Mouse (Mus musculus) heart, adult 2 months (tissue): Measurements from ENCODE around the gene Gm20388. TPM values are rescaled to one million over a fixed set of nuclear protein-coding genes. Genes with fewer than 3 reads are reported as not detected.
A peak's percentile ranks its signal among the peaks of the same experiment; 100 is the strongest.

Experiments
- DNase-seq, 2 experiments: peaks; one replicate each; pipeline ENCODE4 v3.0.0; 2021
- H3K27ac ChIP-seq: fragments of 200-600 bp; 2 replicates; pipeline ENCODE4 v1.8.1; 2022
- H3K27me3 ChIP-seq: fragments of 200-500 bp; 2 replicates; pipeline ENCODE4 v1.6.1; 2012; ENCODE audit warnings: mild to moderate bottlenecking, low read length, inconsistent platforms, mixed read lengths; ENCODE audit not compliant: control insufficient read depth, insufficient read depth
- H3K36me3 ChIP-seq: fragments of 200-500 bp; 2 replicates; pipeline ENCODE4 v1.6.1; 2012; ENCODE audit warnings: low read length, inconsistent platforms; ENCODE audit not compliant: control insufficient read depth, insufficient read depth
- H3K4me1 ChIP-seq: fragments of 200-500 bp; 2 replicates; pipeline ENCODE4 v1.6.1; 2011; ENCODE audit warnings: low read length; ENCODE audit not compliant: control insufficient read depth, insufficient read depth
- H3K4me3 ChIP-seq: fragments of 200-600 bp; 2 replicates; pipeline ENCODE4 v1.8.1; 2022
- H3K79me2 ChIP-seq: fragments of 200-500 bp; replicated peaks from 2 replicates; pipeline ENCODE4 v1.6.1; 2012; ENCODE audit warnings: mild to moderate bottlenecking, inconsistent platforms, low read length, moderate library complexity, mixed read lengths; ENCODE audit not compliant: control insufficient read depth, insufficient read depth
- H3K9ac ChIP-seq: fragments of 200-500 bp; 2 replicates; pipeline ENCODE4 v1.6.1; 2012; ENCODE audit warnings: low read depth, mild to moderate bottlenecking, control low read depth, inconsistent platforms, low read length, mixed read lengths
- CTCF ChIP-seq: fragments of 200-600 bp; IDR thresholded peaks from 2 replicates; pipeline ENCODE4 v1.8.1; 2022; ENCODE audit warnings: antibody characterized with exemption, mild to moderate bottlenecking, moderate library complexity
- EP300 ChIP-seq: fragments of 200-500 bp; IDR thresholded peaks from 2 replicates; pipeline ENCODE4 v1.6.1; 2011; ENCODE audit warnings: low read depth, low read length, control low read depth; ENCODE audit not compliant: insufficient read depth
- POLR2A ChIP-seq: fragments of 200-500 bp; IDR thresholded peaks from 2 replicates; pipeline ENCODE4 v1.6.1; 2011; ENCODE audit warnings: mild to moderate bottlenecking, low read depth, low read length, control low read depth; ENCODE audit not compliant: insufficient read depth
- WGBS: fragments of 180-500 bp; shearing (Covaris S2); methylation state at CpG from one replicate; pipeline ENCODE4 v1.1.7; 2018; 5-methylcytosine and 5-hydroxymethylcytosine counted together
- intact Hi-C: fragments of 180-260 bp; cut with DNase I; formaldehyde crosslinking; loops from one replicate; pipeline ENCODE4 v1.15.1; 2025
- polyA plus RNA-seq: library from polyadenylated mRNA; depleted of rRNA; stranded (reverse); fragments of >200 nt; gene quantifications from 2 replicates; pipeline ENCODE4 v1.2.3, GENCODE M21; 2012
- total RNA-seq, 2 experiments: library from RNA; stranded (reverse); gene quantifications; 2 replicates each; pipeline ENCODE4 v1.2.3; 2021

The Gm20388 gene
- total and polyA plus RNA-seq, 3 experiments, result 1.8 to 32.3 TPM; not detected in 1

DNA sequence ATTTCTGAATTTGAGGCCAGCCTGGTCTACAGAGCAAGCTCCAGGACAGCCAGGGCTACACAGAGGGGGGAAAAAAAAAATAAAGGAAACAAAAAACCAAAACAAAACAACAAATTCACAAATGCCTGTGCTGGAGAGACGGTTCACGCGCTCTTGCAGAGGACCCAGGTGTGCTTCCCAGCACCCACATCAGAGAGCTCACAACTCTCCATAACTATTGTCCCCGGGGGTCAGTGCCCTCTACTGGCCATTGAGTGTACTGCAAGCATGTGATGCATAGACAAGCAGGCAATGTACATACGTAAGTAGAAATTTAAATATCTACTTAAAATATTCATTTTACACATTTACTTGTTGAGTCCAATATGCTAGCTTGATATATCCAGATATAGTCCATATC, 683.9 kb downstream of the Gm20388 start:
- no peak overlapping the region for H3K4me3 ChIP-seq
- 86% methylated on average over 5 of the region's 5 CpGs for WGBS
- H3K36me3 ChIP-seq, result no peaks in the 10 kb centered on the region
- H3K4me1 ChIP-seq, result no peaks in the 10 kb centered on the region
- TF ChIP-seq CTCF (peak; percentile 69), EP300 (no peak), POLR2A (no peak)
- no peak for DNase-seq
- no peak overlapping the region for H3K27ac ChIP-seq
- intact Hi-C loops, result no loop called here
- no peak overlapping the region for H3K9ac ChIP-seq
- no peaks in the 10 kb centered on the region for H3K79me2 ChIP-seq
- no peaks in the 10 kb centered on the region for H3K27me3 ChIP-seq

DNA sequence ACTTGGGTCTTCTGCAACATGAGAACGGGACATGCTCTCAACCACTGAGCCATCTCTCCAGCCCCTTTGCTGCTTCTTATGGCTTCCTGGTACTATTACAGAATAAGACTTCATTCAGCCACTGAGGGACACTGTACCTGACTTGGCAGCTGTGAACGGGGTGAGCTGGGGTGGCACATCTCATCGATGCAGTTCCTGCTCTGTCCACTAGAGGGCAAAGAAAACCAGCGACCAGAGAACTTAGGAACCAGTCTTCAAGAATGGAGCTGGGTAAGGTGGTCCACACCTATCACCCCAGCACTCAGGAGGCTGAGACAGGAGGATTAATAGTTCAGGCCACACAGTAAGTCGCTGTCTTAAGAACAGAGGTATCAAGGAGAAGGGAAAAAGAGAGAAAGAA, 685.3 kb downstream of the Gm20388 start:
- H3K27ac ChIP-seq, result no peak overlapping the region
- no peaks in the 10 kb centered on the region for H3K79me2 ChIP-seq
- H3K36me3 ChIP-seq, result no peaks in the 10 kb centered on the region
- DNase-seq, result peak; percentile 46 to 60
- TF ChIP-seq CTCF (no peak; the same call in none of the 2 replicates), EP300 (0 out of 2 replicates have a peak, but pooled peaks have one; percentile 48), POLR2A (no peak)
- no peaks in the 10 kb centered on the region for H3K4me1 ChIP-seq
- no peaks in the 10 kb centered on the region for H3K27me3 ChIP-seq
- intact Hi-C loops, result loop anchor here (5.0 kb wide), 3 partner anchors 294 to 419 kb away; partner anchors contain the start of gene Fam92b
- no peak overlapping the region for H3K4me3 ChIP-seq
- 14% methylated on average over 5 of the region's 5 CpGs for WGBS
- H3K9ac ChIP-seq, result no peak overlapping the region

DNA sequence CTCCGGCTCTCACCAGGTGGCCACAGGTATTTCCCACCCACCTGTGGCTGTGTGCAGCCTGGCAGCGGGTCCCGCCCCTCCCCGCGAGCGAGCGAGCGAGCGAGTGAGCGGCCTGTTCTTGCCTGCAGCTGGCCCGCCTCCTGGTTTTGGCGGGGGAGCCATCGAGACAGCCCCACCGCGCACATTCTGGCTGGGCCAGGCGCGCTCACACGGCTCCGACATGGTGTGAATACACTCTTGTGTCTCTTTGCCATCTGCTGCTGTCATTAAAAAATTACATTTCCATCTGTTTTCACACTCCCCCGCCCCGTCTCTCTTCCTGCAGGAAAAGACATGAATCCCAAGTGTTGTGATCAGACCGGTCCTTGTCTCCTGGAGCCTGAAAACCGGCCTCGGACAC, 687.9 kb downstream of the Gm20388 start:
- no peaks in the 10 kb centered on the region for H3K27me3 ChIP-seq
- peak in 1 of 2 experiments; percentile 29 for DNase-seq
- H3K79me2 ChIP-seq, result no peaks in the 10 kb centered on the region
- H3K27ac ChIP-seq, result no peak overlapping the region
- H3K9ac ChIP-seq, result no peak overlapping the region
- H3K4me3 ChIP-seq, result no peak overlapping the region
- WGBS, result 47% methylated on average over 24 of the region's 24 CpGs
- H3K36me3 ChIP-seq, result no peaks in the 10 kb centered on the region
- TF ChIP-seq POLR2A, result no peak
- no peak for TF ChIP-seq CTCF
- no peak for TF ChIP-seq EP300
- intact Hi-C loops, result loop anchor here (5.0 kb wide), 3 partner anchors 296 to 421 kb away; partner anchors contain the start of gene Fam92b
- H3K4me1 ChIP-seq, result no peaks in the 10 kb centered on the region

DNA sequence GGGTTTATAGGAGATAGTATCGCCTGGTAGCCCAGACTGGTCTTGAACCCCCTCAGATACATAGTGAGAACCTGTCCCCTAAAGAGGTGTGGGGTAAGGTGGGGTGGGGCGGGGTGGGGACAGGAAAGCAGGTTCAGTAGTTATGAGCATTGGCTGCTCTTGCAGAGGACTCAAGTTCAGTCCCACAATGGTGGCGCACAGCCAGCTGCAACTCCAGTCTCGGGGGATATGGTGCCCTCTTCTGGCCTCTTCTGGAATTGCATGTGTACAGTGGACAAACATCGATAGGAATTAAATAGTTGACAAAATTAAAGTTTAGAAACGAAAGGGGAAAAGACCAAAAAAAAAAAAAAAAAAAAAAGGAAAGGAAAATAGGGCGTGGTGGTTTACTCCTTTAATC, 688.9 kb downstream of the Gm20388 start:
- TF ChIP-seq POLR2A (no peak), EP300 (0 out of 2 replicates have a peak, but pooled peaks have one; percentile 20), CTCF (peak; percentile 86)
- H3K9ac ChIP-seq, result no peak overlapping the region
- 41% methylated on average over 7 of the region's 7 CpGs for WGBS
- DNase-seq, result peak; percentile 82 to 88
- intact Hi-C loops, result loop anchor here (5.0 kb wide), 3 partner anchors 297 to 422 kb away; partner anchors contain the start of gene Fam92b
- no peaks in the 10 kb centered on the region for H3K79me2 ChIP-seq
- no peak overlapping the region for H3K27ac ChIP-seq
- no peaks in the 10 kb centered on the region for H3K27me3 ChIP-seq
- no peaks in the 10 kb centered on the region for H3K4me1 ChIP-seq
- no peaks in the 10 kb centered on the region for H3K36me3 ChIP-seq
- no peak overlapping the region for H3K4me3 ChIP-seq

DNA sequence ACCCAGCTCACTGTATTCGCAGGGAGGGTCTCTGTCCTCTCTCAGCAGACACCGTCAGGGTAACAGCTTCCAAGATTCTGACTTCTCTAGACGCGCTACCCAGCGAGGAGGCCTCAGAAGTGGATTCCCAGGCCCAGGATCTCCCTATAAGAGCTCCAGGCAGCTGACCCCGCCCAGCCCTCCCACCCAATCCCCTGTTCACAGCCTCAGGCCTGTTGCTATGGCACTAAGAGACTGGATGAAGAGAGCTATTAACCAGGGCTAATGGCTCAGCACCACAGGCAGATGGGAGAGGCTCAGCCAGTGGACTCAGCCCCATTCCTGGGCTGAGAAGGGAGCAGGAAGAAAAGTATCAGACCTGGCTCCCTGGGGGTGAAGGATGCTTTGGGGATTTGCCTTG, 692.0 kb downstream of the Gm20388 start:
- no peak overlapping the region for H3K4me3 ChIP-seq
- 72% methylated on average over 6 of the region's 6 CpGs for WGBS
- TF ChIP-seq POLR2A (no peak), CTCF (no peak), EP300 (no peak)
- intact Hi-C loops, result no loop called here
- DNase-seq, result no peak
- H3K9ac ChIP-seq, result no peak overlapping the region
- no peaks in the 10 kb centered on the region for H3K79me2 ChIP-seq
- H3K36me3 ChIP-seq, result no peaks in the 10 kb centered on the region
- no peaks in the 10 kb centered on the region for H3K4me1 ChIP-seq
- no peak overlapping the region for H3K27ac ChIP-seq
- H3K27me3 ChIP-seq, result no peaks in the 10 kb centered on the region

DNA sequence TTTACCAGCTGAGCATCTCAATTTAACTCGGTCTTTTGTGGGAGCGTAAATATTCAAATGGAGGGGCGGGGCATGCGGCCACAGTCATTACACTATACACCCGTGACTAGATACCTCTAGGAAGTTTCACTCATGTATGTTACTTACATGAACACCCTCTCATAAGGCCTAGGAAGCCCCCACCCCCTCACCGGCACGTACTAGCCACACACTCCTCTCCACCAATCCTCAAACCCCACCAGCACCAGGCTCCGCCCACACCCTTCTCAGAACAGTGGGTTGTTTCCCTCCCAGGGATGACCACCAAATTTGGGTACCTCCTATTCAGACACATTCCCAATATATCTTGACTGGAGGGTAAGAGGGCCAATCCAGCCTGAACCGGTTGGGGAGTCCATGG, 696.8 kb downstream of the Gm20388 start:
- no peaks in the 10 kb centered on the region for H3K27me3 ChIP-seq
- intact Hi-C loops, result no loop called here
- H3K79me2 ChIP-seq, result no peaks in the 10 kb centered on the region
- no peak overlapping the region for H3K4me3 ChIP-seq
- no peaks in the 10 kb centered on the region for H3K4me1 ChIP-seq
- no peak for DNase-seq
- no peak overlapping the region for H3K27ac ChIP-seq
- no peaks in the 10 kb centered on the region for H3K36me3 ChIP-seq
- H3K9ac ChIP-seq, result no peak overlapping the region
- 79% methylated on average over 9 of the region's 9 CpGs for WGBS
- TF ChIP-seq CTCF, result no peak
- TF ChIP-seq EP300, result no peak
- TF ChIP-seq POLR2A, result no peak
